Mouse (Mus musculus) midbrain, embryonic 14.5 days (tissue): ENCODE data around the gene Smim12. TPM values are rescaled to one million over a fixed set of nuclear protein-coding genes. Genes with fewer than 3 reads are reported as not detected.

ENCODE experiments used
- ATAC-seq: fragments of 200-750 bp; cut with Nextera tagmentation; 2 replicates; pipeline ENCODE4 v1.8.0; 2017; ENCODE audit warnings: moderate number of reproducible peaks, moderate library complexity; ENCODE audit not compliant: low FRiP score, low TSS enrichment
- DNase-seq: peaks from one replicate; pipeline ENCODE4 v3.0.0-alpha.2; 2015
- H3K27ac ChIP-seq: fragments of 300-500 bp; sonication (generic); replicated peaks from 2 replicates; pipeline ENCODE4 v1.5.1; 2014; ENCODE audit warnings: mild to moderate bottlenecking, low read depth, low read length, moderate library complexity
- H3K27me3 ChIP-seq: fragments of 300-500 bp; sonication (generic); 2 replicates; pipeline ENCODE4 v1.6.1; 2014; ENCODE audit warnings: low read length, control low read depth, mixed read lengths; ENCODE audit not compliant: control insufficient read depth, insufficient read depth
- H3K36me3 ChIP-seq: fragments of 300-500 bp; sonication (generic); 2 replicates; pipeline ENCODE4 v1.6.1; 2014; ENCODE audit warnings: low read length, control low read depth; ENCODE audit not compliant: control insufficient read depth, insufficient read depth
- H3K4me1 ChIP-seq: fragments of 300-500 bp; sonication (generic); 2 replicates; pipeline ENCODE4 v1.6.1; 2014; ENCODE audit warnings: mild to moderate bottlenecking, antibody characterized with exemption, low read length, control low read depth; ENCODE audit not compliant: control insufficient read depth, insufficient read depth
- H3K4me2 ChIP-seq: fragments of 300-500 bp; sonication (generic); 2 replicates; pipeline ENCODE4 v1.6.1; 2014; ENCODE audit warnings: mild to moderate bottlenecking, low read length, moderate library complexity
- H3K4me3 ChIP-seq: fragments of 300-500 bp; sonication (generic); replicated peaks from 2 replicates; pipeline ENCODE4 v1.5.1; 2014; ENCODE audit warnings: low read depth, low read length
- H3K9ac ChIP-seq: fragments of 300-500 bp; sonication (generic); replicated peaks from 2 replicates; pipeline ENCODE4 v1.6.1; 2014; ENCODE audit warnings: mild to moderate bottlenecking, low read length, moderate library complexity
- H3K9me3 ChIP-seq: fragments of 300-500 bp; sonication (generic); 2 replicates; pipeline ENCODE4 v1.6.1; 2016; ENCODE audit warnings: low read length, control low read depth, mixed read lengths; ENCODE audit not compliant: control insufficient read depth
- WGBS: fragments of 180-500 bp; shearing (Covaris S2); extraction: QIAGEN DNeasy Blood & Tissue Kit; methylation state at CpG from one replicate; pipeline ENCODE4 v1.1.7; 2014; 5-methylcytosine and 5-hydroxymethylcytosine counted together
- polyA plus RNA-seq: library from polyadenylated mRNA; unstranded; fragments of >200 nt; fragmentation: Nextera tagmentation; extraction: Ambion mirVana; gene quantifications from 2 replicates; pipeline ENCODE4 v1.2.1, GENCODE M21; 2014

Smim12 gene
- polyA plus RNA-seq, 1 experiment from 2014 or later, result 43.0 TPM

DNA sequence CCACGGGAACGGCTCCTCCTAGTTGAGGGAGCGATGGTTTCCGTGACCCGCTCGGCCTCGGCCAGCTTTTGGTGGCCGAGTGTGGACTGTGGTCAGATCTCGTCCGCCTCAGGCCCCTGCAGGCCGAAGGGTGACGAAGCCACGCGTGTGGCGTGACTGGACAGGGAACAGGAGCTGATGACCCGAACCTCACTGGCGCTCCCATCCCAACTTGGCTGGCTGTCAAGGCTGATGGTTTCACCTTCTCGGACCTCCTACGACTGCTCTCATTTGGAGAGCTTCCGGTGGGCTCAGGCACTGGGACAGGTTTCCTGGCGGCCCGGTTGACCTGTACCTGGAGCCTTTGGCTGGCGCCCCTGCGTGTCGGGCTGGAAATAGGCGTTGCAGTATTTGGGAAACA is 369 bp downstream of the Smim12 start:
- Histone ChIP-seq H3K4me2 (peak overlapping the region; percentile 97), H3K9ac (peak overlapping the region; percentile 92), H3K27ac (peak overlapping the region; percentile 55; the same call in 1 of the 2 replicates), H3K4me3 (peak overlapping the region; percentile 93), H3K9me3 (no peaks in the 10 kb centered on the region), H3K27me3 (no peaks in the 10 kb centered on the region), H3K36me3 (peaks cover 21% of the 10 kb centered on the region), H3K4me1 (peaks cover 10% of the 10 kb centered on the region)
- no peak; the same call in none of the 2 replicates for ATAC-seq
- WGBS, result under 1% methylated on average over 26 of the region's 26 CpGs
- DNase-seq, result no peak

- WGBS, result 3% methylated on average over 5 of the region's 5 CpGs
- ATAC-seq, result peak; percentile 83; the same call in 1 of the 2 replicates
Observed at GRCm38 (mm10) chr4:127249701-127250349, 6.2 kb downstream of the Smim12 start.

GRCm38 (mm10) chr4:127251963-127252585 is 8.5 kb downstream of the Smim12 start:
- H3K9ac ChIP-seq, result no peak overlapping the region
- H3K27me3 ChIP-seq, result no peaks in the 10 kb centered on the region
- no peak overlapping the region for H3K4me2 ChIP-seq
- H3K36me3 ChIP-seq, result peaks cover 21% of the 10 kb centered on the region
- no peak overlapping the region for H3K27ac ChIP-seq
- H3K9me3 ChIP-seq, result no peaks in the 10 kb centered on the region
- H3K4me3 ChIP-seq, result no peak overlapping the region
- H3K4me1 ChIP-seq, result no peaks in the 10 kb centered on the region
- WGBS, result 58% methylated on average over 22 of the region's 22 CpGs
- DNase-seq, result peak; percentile 47
- ATAC-seq, result no peak

More at GRCm38 (mm10) chr4:127249701-127250349, 6.2 kb downstream of the Smim12 start:
- H3K27me3 ChIP-seq, result no peaks in the 10 kb centered on the region
- no peaks in the 10 kb centered on the region for H3K9me3 ChIP-seq
- no peak overlapping the region for H3K9ac ChIP-seq
- H3K27ac ChIP-seq, result no peak overlapping the region
- no peak overlapping the region for H3K4me3 ChIP-seq
- peaks cover 26% of the 10 kb centered on the region for H3K36me3 ChIP-seq
- H3K4me1 ChIP-seq, result peaks cover 1% of the 10 kb centered on the region; the same call in 1 of the 2 replicates
- H3K4me2 ChIP-seq, result no peak overlapping the region
- DNase-seq, result peak; percentile 96

- Histone ChIP-seq H3K4me2 (no peak overlapping the region), H3K36me3 (no peaks in the 10 kb centered on the region), H3K4me1 (no peaks in the 10 kb centered on the region), H3K27me3 (no peaks in the 10 kb centered on the region), H3K27ac (no peak overlapping the region), H3K4me3 (no peak overlapping the region), H3K9me3 (no peaks in the 10 kb centered on the region), H3K9ac (no peak overlapping the region)
- 55% methylated on average over 5 of the region's 5 CpGs for WGBS
- no peak for DNase-seq
- no peak for ATAC-seq
Observed at GRCm38 (mm10) chr4:127256739-127257138, 13.2 kb downstream of the Smim12 start.

DNA sequence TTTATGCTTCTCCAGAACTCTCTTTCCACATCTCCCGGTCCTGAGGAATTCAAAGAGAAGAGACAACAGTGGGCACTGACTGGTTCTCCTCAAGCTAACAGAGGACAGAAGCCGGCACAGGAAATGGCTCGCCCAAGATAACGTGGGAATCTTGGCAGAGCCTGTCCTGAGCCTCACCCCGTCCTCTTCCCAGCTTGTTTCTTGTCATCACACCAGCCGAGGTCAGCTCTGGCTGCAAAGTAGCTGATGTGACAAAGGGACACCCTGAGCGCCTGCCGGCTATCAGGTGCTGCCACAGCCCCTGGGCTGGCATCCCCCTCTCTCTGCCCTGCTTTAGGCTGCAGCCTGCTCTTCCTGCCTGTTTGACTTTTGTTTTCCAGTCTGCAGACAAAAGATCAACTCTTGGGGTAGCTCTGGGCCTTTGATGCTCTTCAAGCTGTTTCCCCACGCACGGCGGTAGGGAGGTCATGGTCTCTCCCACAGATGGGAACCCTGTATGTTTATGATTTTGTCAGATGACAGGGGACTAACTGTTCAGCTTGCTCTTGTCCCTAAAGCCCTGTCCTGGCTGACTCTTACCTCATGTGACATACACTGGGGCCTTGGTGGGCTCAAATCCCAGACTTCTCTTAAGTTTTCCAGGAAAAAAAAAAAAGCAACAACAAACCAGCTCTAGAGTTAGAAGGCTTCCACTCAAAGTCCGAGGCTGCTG is 14.8 kb downstream of the Smim12 start:
- no peaks in the 10 kb centered on the region for H3K9me3 ChIP-seq
- 65% methylated on average over 12 of the region's 12 CpGs for WGBS
- no peak overlapping the region for H3K27ac ChIP-seq
- H3K4me2 ChIP-seq, result no peak overlapping the region
- ATAC-seq, result no peak
- DNase-seq, result no peak
- H3K9ac ChIP-seq, result 0 out of 2 replicates have a peak overlapping the region, but pooled peaks have one; percentile 16
- H3K4me1 ChIP-seq, result no peaks in the 10 kb centered on the region
- no peaks in the 10 kb centered on the region for H3K36me3 ChIP-seq
- H3K27me3 ChIP-seq, result no peaks in the 10 kb centered on the region
- no peak overlapping the region for H3K4me3 ChIP-seq

DNA sequence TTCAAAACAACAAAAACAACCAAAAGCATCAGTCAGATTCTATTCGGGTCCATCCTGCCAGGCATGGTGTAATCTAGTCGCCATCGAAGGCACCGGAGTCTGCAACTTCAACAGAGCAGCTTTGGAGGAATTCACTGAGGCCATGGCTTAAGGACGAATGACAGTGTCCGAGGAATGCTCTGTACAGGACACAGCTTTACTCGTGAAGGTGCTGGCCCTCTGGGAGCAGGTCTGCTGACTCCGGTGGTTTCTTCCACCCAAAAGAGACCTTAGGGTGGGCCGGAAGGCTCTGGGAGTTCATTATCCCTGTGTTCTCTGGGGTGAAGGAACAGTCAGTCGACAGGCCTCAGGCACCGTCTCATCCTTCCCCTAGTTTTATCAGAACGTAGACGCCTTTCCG is 18.0 kb downstream of the Smim12 start:
- Histone ChIP-seq H3K4me1 (no peaks in the 10 kb centered on the region), H3K36me3 (no peaks in the 10 kb centered on the region), H3K4me2 (no peak overlapping the region), H3K27ac (no peak overlapping the region), H3K9me3 (no peaks in the 10 kb centered on the region), H3K27me3 (no peaks in the 10 kb centered on the region), H3K9ac (no peak overlapping the region), H3K4me3 (no peak overlapping the region)
- ATAC-seq (no peak), DNase-seq (no peak)
- 92% methylated on average over 14 of the region's 14 CpGs for WGBS

DNA sequence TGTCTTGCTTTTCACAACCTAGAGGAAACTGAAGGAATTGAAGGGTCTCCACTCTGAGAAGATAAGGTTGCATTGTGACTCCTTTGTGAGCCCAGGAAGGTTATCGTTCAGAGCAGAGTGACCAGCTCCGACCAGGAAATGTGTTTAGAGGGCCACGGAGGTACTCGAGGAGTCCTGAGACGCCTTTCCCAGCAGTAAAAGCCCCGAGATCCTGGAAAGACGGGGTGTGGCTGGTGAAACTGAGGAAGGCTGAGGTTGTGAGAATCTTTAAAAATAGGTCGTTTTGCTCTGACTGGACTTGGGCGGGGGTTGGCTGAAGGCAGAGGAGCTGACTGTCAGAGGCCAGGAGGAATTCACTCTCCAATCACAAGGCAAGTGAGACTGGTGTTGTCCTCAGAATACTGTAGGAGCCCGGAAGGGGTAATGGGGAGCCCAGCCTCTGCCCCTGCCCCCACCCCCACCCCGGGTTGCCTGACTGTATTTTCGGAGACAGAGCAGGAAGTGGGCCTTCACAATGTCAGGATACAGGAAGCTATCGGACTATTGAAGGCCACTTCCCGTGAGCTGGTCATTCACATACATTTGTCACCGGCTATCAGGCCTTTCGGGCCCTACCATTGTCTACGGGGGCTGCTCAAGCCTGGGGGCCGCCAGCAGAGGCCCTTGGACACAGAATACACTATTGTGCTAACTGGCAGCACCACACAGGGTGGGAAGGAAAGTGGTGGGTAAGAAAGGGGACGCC is 20.0 kb downstream of the Smim12 start:
- Histone ChIP-seq H3K36me3 (no peaks in the 10 kb centered on the region), H3K27me3 (no peaks in the 10 kb centered on the region), H3K9me3 (no peaks in the 10 kb centered on the region), H3K4me1 (no peaks in the 10 kb centered on the region), H3K27ac (no peak overlapping the region), H3K4me3 (no peak overlapping the region), H3K4me2 (no peak overlapping the region), H3K9ac (no peak overlapping the region)
- 63% methylated on average over 19 of the region's 19 CpGs for WGBS
- no peak for ATAC-seq
- no peak for DNase-seq

- Histone ChIP-seq H3K4me3 (no peak overlapping the region), H3K4me2 (no peak overlapping the region), H3K27ac (no peak overlapping the region), H3K9ac (no peak overlapping the region), H3K36me3 (no peaks in the 10 kb centered on the region), H3K27me3 (no peaks in the 10 kb centered on the region), H3K9me3 (no peaks in the 10 kb centered on the region), H3K4me1 (no peaks in the 10 kb centered on the region)
- ATAC-seq, result no peak
- DNase-seq, result no peak
- 42% methylated on average over 5 of the region's 5 CpGs for WGBS
Observed at GRCm38 (mm10) chr4:127264183-127264554, 20.6 kb downstream of the Smim12 start.
